Mouse (Mus musculus): ENCODE data around the gene Prpsap2.

Prpsap2 gene

GRCm38 (mm10) chr11:61728037-61728436 lies 33.9 kb downstream of the Prpsap2 start:
- POLR2A ChIA-PET = interaction anchor here in 1 of 4 experiments (1.8 kb wide), 1 partner anchor 14 kb away, joined by 4 read pairs; no protein-coding TSS in a partner anchor
- CTCF ChIA-PET = interaction anchor here in 2 of 4 experiments (1.0 to 1.9 kb wide), 2 partner anchors 13 to 15 kb away, joined by 3 to 5 read pairs (median 4); no protein-coding TSS in a partner anchor

GRCm38 (mm10) chr11:61722077-61722476 lies 39.8 kb downstream of the Prpsap2 start:
- POLR2A ChIA-PET = interaction anchor here in 1 of 4 experiments (0.6 to 0.8 kb wide), 2 partner anchors 39 to 261 kb away, joined by 3 read pairs; no protein-coding TSS in a partner anchor
- CTCF ChIA-PET = interaction anchor here in 1 of 4 experiments (1.0 kb wide), 1 partner anchor 311 kb away, joined by 3 read pairs; no protein-coding TSS in a partner anchor

GRCm38 (mm10) chr11:61720636-61721035 lies 41.3 kb downstream of the Prpsap2 start, which contains the start of gene Slc5a10:
Gene Slc5a10, minus strand, starts transcription at chr11:61720826.
- ChIA-PET CTCF (interaction anchor here in 1 of 4 experiments (0.9 kb wide), 1 partner anchor 91 kb away, joined by 3 read pairs; no protein-coding TSS in a partner anchor), POLR2A (interaction anchor here in 1 of 4 experiments (0.8 kb wide), 1 partner anchor 10 kb away, joined by 3 read pairs; no protein-coding TSS in a partner anchor)

DNA sequence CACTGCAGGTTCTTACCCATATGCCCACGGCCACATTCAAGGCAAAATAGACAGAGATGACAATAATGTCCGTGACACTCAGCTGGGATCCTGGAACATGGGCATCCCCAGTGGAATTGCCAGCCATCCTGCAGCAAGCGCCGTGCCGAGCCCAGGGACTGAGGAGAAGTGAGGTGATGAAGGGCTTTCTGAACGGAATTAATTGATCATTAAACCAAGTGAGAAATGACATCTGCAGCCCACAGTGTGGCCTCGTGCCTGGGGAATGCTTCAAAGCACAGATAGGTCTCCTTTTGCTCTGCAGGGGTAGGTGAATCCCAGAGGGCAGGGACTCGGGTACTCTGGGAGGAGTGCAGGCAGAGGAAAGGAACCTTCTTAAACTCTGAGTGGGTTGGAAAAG lies 42.1 kb downstream of the Prpsap2 start:
- CTCF ChIA-PET = interaction anchor here in 2 of 4 experiments (0.8 to 0.9 kb wide), 2 partner anchors 48 to 90 kb away, joined by 3 read pairs; no protein-coding TSS in a partner anchor
- POLR2A ChIA-PET = no interaction called here

GRCm38 (mm10) chr11:61719387-61719786 lies 42.5 kb downstream of the Prpsap2 start:
- POLR2A ChIA-PET = interaction anchor here in 1 of 4 experiments (0.7 kb wide), 1 partner anchor 160 kb away, joined by 3 read pairs; no protein-coding TSS in a partner anchor
- CTCF ChIA-PET = interaction anchor here in 1 of 4 experiments (0.8 kb wide), 1 partner anchor 48 kb away, joined by 3 read pairs; no protein-coding TSS in a partner anchor

- CTCF ChIA-PET = interaction anchor here in 1 of 4 experiments (0.7 kb wide), 1 partner anchor 49 kb away, joined by 3 read pairs; no protein-coding TSS in a partner anchor
- POLR2A ChIA-PET = no interaction called here
Measured at GRCm38 (mm10) chr11:61717990-61718389, 43.9 kb downstream of the Prpsap2 start.

DNA sequence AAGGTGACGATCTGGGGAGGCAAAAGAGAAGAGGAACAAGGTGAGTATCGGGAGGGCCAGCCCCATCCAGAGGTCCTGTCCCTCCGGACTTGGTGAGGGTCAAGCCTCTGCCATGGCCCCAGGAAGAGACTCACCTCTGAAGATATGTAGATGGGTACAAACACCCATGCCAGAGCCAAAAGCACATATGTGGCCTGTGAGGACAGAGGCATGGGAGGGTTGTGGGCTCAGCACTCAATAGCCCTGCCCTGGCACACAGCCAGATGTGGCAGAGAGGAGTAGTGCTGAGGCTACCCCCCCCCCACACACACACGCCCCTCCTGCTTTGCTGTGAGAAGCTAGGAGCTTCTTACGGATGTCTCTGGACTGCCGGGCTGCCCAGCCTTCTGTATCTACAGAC lies 46.8 kb downstream of the Prpsap2 start:
- ChIA-PET CTCF (interaction anchor here (0.5 to 2.9 kb wide), 99 partner anchors 9 to 1010 kb away, joined by 3 to 68 read pairs (median 4); partner anchors contain the start of genes Fam83g (in 2 of the 4), Aldh3a2 (in 1 of the 4), Grap (in 1 of the 4) and Slc47a2 (in 1 of the 4)), POLR2A (interaction anchor here (0.5 to 1.7 kb wide), 18 partner anchors 9 to 1201 kb away, joined by 3 to 7 read pairs (median 3); partner anchors contain the start of genes Fam83g (in 2 of the 4) and Ubb (in 1 of the 4))

GRCm38 (mm10) chr11:61714346-61715117 lies 47.4 kb downstream of the Prpsap2 start:
- POLR2A ChIA-PET = interaction anchor here (0.5 to 1.7 kb wide), 20 partner anchors 10 to 1201 kb away, joined by 3 to 7 read pairs (median 4); partner anchors contain the start of genes Fam83g (in 2 of the 4) and Ubb (in 1 of the 4)
- CTCF ChIA-PET = interaction anchor here (0.5 to 2.9 kb wide), 94 partner anchors 9 to 610 kb away, joined by 3 to 68 read pairs (median 4); partner anchors contain the start of genes Fam83g (in 2 of the 4), Aldh3a2 (in 1 of the 4), Grap (in 1 of the 4) and Slc47a2 (in 1 of the 4)

DNA sequence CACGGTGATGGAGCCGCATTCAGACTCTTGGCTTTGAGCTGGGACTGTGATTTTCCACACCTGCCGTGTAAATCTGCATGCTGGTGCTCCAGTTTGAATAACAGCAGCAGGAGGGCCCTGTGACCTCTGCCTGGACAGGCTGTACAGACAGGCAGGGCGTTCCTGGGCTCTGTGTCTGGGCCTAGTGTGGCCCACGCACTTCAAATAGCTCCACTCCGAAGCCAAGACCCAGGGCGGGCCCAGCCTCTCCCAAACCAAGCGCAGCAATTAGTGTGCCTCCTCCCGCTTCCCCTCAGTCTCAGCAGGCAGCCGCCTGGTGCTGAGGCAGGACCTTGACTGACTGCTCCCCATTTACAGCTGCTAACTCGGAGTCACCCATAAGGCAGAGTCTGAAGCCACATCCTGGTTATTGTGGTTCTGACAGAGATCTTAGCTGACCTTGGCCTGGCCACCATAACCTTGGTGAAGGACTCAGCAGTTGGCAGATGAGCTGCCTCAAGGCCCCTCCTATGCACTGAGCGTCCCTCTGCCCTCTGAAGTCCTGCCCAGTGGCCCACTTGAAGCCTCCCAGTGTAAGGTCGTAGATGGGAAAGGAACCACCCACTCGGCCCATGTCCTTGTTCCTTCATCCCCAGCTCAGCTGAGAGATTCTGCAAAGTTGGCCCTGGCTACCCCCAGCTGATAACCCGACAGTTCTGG lies 48.6 kb downstream of the Prpsap2 start:
- ChIA-PET CTCF (interaction anchor here (0.7 to 2.9 kb wide), 23 partner anchors 9 to 296 kb away, joined by 3 to 68 read pairs (median 4); no protein-coding TSS in a partner anchor), POLR2A (interaction anchor here in 2 of 4 experiments (0.5 to 1.3 kb wide), 10 partner anchors 15 to 84 kb away, joined by 3 to 5 read pairs (median 3); partner anchors contain the start of gene Fam83g (in 1 of the 2))

- POLR2A ChIA-PET = interaction anchor here (0.5 to 1.3 kb wide), 10 partner anchors 10 to 89 kb away, joined by 3 to 5 read pairs (median 3); partner anchors contain the start of genes Fam83g (in 1 of the 4) and Prpsap2 (in 1 of the 4)
- CTCF ChIA-PET = interaction anchor here in 3 of 4 experiments (0.6 to 2.8 kb wide), 13 partner anchors 25 to 1386 kb away, joined by 3 to 13 read pairs (median 4); partner anchors contain the start of gene Fam83g (in 1 of the 3)
Measured at GRCm38 (mm10) chr11:61708928-61709327, 53.0 kb downstream of the Prpsap2 start.

DNA sequence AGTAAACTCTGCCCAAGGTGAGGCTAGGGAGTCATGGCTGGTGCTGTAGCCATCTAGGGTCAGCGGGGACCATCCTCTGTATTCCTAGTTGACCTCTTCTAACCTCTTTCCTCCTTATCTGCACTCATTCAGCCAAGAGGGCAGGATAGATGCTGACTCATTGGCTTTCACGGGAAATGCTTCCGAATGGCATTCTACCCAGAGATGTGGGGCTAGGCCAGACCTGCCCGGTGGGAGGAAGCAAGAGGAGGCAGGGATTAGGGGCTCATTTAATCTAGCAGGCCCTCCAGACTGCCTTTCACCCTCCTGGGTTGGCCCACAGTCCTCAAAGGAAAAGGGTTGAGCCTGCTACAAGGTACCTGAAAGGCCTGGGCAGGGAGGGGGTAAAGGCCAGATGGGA lies 55.7 kb downstream of the Prpsap2 start:
- CTCF ChIA-PET = interaction anchor here in 3 of 4 experiments (0.8 to 1.5 kb wide), 3 partner anchors 9 to 77 kb away, joined by 3 to 4 read pairs (median 3); no protein-coding TSS in a partner anchor
- POLR2A ChIA-PET = no interaction called here

DNA sequence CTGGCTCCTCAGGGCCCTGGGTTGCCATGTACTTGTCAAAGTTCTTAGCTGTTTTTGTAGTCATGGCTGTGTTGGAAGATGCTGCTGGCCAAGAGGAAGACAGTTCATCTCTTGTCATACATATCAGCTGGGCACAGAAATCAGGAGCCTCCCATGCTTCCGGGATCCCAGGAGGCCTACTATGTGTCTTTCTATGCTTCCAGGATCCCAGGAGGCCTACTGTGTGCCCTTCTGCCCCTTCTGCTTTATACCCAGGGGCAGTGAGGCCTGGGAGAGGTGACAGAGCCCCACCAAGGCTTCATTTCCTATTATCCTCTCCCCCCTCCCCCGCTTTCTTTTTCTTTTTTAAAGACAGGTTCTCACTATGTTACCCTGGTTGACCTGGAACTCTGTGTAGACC lies 56.3 kb downstream of the Prpsap2 start:
- ChIA-PET POLR2A (interaction anchor here in 2 of 4 experiments (0.6 to 2.6 kb wide), 3 partner anchors 20 to 1340 kb away, joined by 3 to 8 read pairs (median 5); no protein-coding TSS in a partner anchor), CTCF (interaction anchor here (0.7 to 1.5 kb wide), 4 partner anchors 9 to 76 kb away, joined by 3 to 4 read pairs (median 3); no protein-coding TSS in a partner anchor)

- CTCF ChIA-PET = interaction anchor here in 2 of 4 experiments (1.0 to 1.6 kb wide), 3 partner anchors 11 to 285 kb away, joined by 3 to 11 read pairs (median 3); no protein-coding TSS in a partner anchor
- POLR2A ChIA-PET = interaction anchor here in 2 of 4 experiments (1.6 kb wide), 2 partner anchors 19 kb away, joined by 5 to 7 read pairs; partner anchors contain the start of gene Fam83g (in 2 of the 2)
Measured at GRCm38 (mm10) chr11:61702494-61702893, 59.4 kb downstream of the Prpsap2 start.

DNA sequence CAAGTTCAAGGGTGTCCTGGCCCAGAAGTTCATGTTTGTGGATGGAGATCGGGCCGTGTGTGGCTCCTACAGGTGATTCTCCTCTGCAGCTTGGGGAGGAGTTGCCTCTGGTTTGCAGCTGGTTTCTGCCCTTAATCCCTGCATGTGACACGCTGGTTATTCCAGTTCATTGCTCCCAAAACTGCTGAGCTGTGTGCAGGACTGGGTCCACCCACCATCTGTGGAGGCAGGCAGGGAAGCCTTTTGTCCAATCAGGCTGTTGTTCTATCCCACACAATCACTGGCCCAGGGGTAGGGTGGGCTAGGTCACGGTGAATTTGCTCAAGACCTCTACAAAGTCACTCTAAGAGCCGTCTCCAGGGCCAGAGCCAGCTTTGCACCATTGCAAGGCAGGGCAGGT lies 60.2 kb downstream of the Prpsap2 start:
- CTCF ChIA-PET = interaction anchor here in 2 of 4 experiments (1.0 to 1.6 kb wide), 5 partner anchors 12 to 284 kb away, joined by 3 to 11 read pairs (median 3); no protein-coding TSS in a partner anchor
- POLR2A ChIA-PET = interaction anchor here in 2 of 4 experiments (1.6 kb wide), 2 partner anchors 18 kb away, joined by 5 to 7 read pairs; partner anchors contain the start of gene Fam83g (in 2 of the 2)

DNA sequence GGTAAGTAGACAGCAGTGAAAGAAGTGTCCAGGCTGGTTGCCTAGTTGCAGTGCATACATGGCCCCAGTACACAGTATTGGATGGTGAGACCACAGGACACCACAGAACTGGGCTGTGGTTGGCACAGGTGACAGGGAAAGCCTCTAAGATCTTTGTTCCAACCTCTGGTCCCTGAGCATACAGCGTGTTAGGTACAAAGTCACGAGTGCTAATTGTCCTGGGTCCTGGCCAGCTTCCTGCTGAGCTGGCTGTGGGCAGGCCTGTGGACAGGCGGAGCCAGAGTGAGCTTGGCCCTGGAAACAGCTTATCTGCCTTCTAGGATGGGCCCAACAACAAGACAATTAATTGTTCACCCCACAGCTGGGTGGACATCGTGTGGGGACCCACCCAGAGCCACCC lies 62.0 kb downstream of the Prpsap2 start:
- POLR2A ChIA-PET = interaction anchor here in 2 of 4 experiments (2.4 to 3.0 kb wide), 2 partner anchors 11 to 14 kb away, joined by 6 to 9 read pairs; no protein-coding TSS in a partner anchor
- CTCF ChIA-PET = interaction anchor here in 1 of 4 experiments (1.0 kb wide), 1 partner anchor 15 kb away, joined by 3 read pairs; no protein-coding TSS in a partner anchor

DNA sequence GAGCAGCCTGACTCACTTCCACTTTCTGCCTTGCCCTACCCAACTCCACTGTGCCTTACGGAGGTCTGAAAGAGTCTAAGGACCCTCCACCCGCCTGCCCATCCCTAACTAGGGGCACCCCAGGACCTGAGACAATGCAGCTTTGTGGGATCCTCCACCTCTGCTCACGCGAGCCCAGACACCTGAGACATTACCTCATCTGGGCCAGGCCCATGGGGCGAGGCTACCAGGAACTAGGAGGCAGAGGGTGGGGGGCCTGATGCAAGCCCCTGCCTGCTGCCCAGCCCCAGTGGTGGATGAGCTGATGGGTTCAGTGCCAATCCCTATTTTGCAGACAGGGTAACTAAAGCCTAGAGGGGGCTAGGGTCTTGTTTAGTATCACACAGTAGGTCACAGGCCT lies 62.4 kb downstream of the Prpsap2 start:
- POLR2A ChIA-PET = interaction anchor here in 2 of 4 experiments (1.0 to 3.0 kb wide), 4 partner anchors 9 to 14 kb away, joined by 3 to 9 read pairs (median 4); no protein-coding TSS in a partner anchor
- CTCF ChIA-PET = interaction anchor here in 1 of 4 experiments (1.6 kb wide), 1 partner anchor 15 kb away, joined by 3 read pairs; no protein-coding TSS in a partner anchor

- POLR2A ChIA-PET = interaction anchor here in 2 of 4 experiments (0.6 to 3.0 kb wide), 6 partner anchors 10 to 152 kb away, joined by 3 to 9 read pairs (median 4); no protein-coding TSS in a partner anchor
Measured at GRCm38 (mm10) chr11:61698852-61699251, 63.0 kb downstream of the Prpsap2 start.

More at GRCm38 (mm10) chr11:61698852-61699251, 63.0 kb downstream of the Prpsap2 start:
- CTCF ChIA-PET = interaction anchor here in 2 of 4 experiments (1.0 to 1.6 kb wide), 2 partner anchors 16 kb away, joined by 3 to 4 read pairs; no protein-coding TSS in a partner anchor

All from embryonic stem cell, embryonic (primary cell).